14 mouse cellular contexts compared by ENCODE assay signal in genomic region chr14:45140344-45141080, GRCm38 (mm10).
DNase-seq lines count a peak whose midpoint lies in the region; ATAC-seq and TF ChIP-seq lines count a peak whose summit lies in the region.
"Had no signal": no experiment of that assay in that cellular context is flagged by ENCODE, and none has a peak within 500 bp of the region (broad histone marks: within the 10 kb centered on the region; RNA-seq: fewer than 3 reads in every experiment).

No protein-coding gene starts in this region.

- H3K4me2 ChIP-seq in forebrain, embryonic 15.5 days (replicated peaks), result no peak overlapping the region
- H3K4me2 ChIP-seq in forebrain, embryonic 11.5 days (ENCODE audit: low read depth, low read length, severe bottlenecking), result no peak overlapping the region
- H3K4me2 ChIP-seq: hindbrain, embryonic 15.5 days; neural tube, embryonic 15.5 days had no signal

- intact Hi-C loops in left cerebral cortex, postnatal 14 days (cut with DNase I), result no loop called here
- intact Hi-C loops in left cerebral cortex, postnatal 25 days (cut with DNase I), result no loop called here

- WGBS in forebrain, embryonic 15.5 days, result 62% methylated on average over 17 of the region's 17 CpGs
- WGBS in forebrain, embryonic 11.5 days, result 87% methylated on average over 17 of the region's 17 CpGs
- WGBS in heart, embryonic 10.5 days, result 75% methylated on average over 17 of the region's 17 CpGs

- H3K9ac ChIP-seq in forebrain, embryonic 15.5 days (replicated peaks), result no peak overlapping the region
- H3K9ac ChIP-seq in forebrain, embryonic 11.5 days (ENCODE audit: low read length), result no peak overlapping the region
- H3K9ac ChIP-seq: hindbrain, embryonic 15.5 days; neural tube, embryonic 15.5 days had no signal

- H3K27ac ChIP-seq in forebrain, embryonic 15.5 days (replicated peaks), result peak overlapping the region; percentile 12; the same call in 1 of the 2 replicates
- H3K27ac ChIP-seq in forebrain, embryonic 11.5 days (ENCODE audit: low read depth, low read length), result no peak overlapping the region
- H3K27ac ChIP-seq in heart, embryonic 10.5 days, result no peak overlapping the region
- H3K27ac ChIP-seq: hindbrain, embryonic 15.5 days; neural tube, embryonic 15.5 days had no signal

- no peaks in the 10 kb centered on the region for H3K27me3 ChIP-seq in forebrain, embryonic 15.5 days
- H3K27me3 ChIP-seq in forebrain, embryonic 11.5 days (ENCODE audit: control insufficient read depth, insufficient read depth, low read length), result no peaks in the 10 kb centered on the region
- no peaks in the 10 kb centered on the region for H3K27me3 ChIP-seq in heart, embryonic 10.5 days (ENCODE audit: insufficient read depth, poor library complexity, severe bottlenecking)
- H3K27me3 ChIP-seq: hindbrain, embryonic 15.5 days; neural tube, embryonic 15.5 days had no signal

- H3K4me1 ChIP-seq in forebrain, embryonic 15.5 days, result peaks cover 12% of the 10 kb centered on the region
- H3K4me1 ChIP-seq in forebrain, embryonic 11.5 days (replicated peaks; ENCODE audit: control insufficient read depth, insufficient read depth, low read length), result no peaks in the 10 kb centered on the region
- 0 out of 2 replicates have a peak, but pooled peaks cover 3% of the 10 kb centered on the region for H3K4me1 ChIP-seq in heart, embryonic 10.5 days
- H3K4me1 ChIP-seq: hindbrain, embryonic 15.5 days had no signal

- H3K9me3 ChIP-seq in forebrain, embryonic 15.5 days, result no peaks in the 10 kb centered on the region
- no peaks in the 10 kb centered on the region for H3K9me3 ChIP-seq in forebrain, embryonic 11.5 days (ENCODE audit: control insufficient read depth, low read length)
- H3K9me3 ChIP-seq in heart, embryonic 10.5 days, result no peaks in the 10 kb centered on the region
- H3K9me3 ChIP-seq: hindbrain, embryonic 15.5 days; neural tube, embryonic 15.5 days had no signal

- TF ChIP-seq CTCF in brain, embryonic 14.5 days (IDR thresholded peaks at IDR 0.05; ENCODE audit: borderline replicate concordance, extremely low read depth, insufficient read depth, insufficient read length), result no peak

- no peak for DNase-seq in forebrain, embryonic 11.5 days (ENCODE audit: low spot score)
- DNase-seq in left cerebral cortex, postnatal 14 days (ENCODE audit: low spot score in 2 of 2), result peak; percentile 13 to 32
- no peak for DNase-seq in left cerebral cortex, postnatal 25 days (ENCODE audit: low spot score in 2 of 2)
- peak; percentile 23 for DNase-seq in 416B (ENCODE audit: low read depth)
- peak; percentile 76 for DNase-seq in brain, embryonic 14.5 days (ENCODE audit: low read depth)
- no peak for DNase-seq in urinary bladder, postnatal 14 days (ENCODE audit: low spot score)
- DNase-seq in heart, embryonic 10.5 days (ENCODE audit: low spot score), result no peak
- DNase-seq: cerebellum, adult 8-10 months; kidney, adult 9 months; thymus, adult 2 months had no signal

- peaks cover 2% of the 10 kb centered on the region; the same call in 1 of the 2 replicates for H3K36me3 ChIP-seq in forebrain, embryonic 15.5 days
- no peaks in the 10 kb centered on the region for H3K36me3 ChIP-seq in forebrain, embryonic 11.5 days (ENCODE audit: control insufficient read depth, insufficient read depth, low read length)
- H3K36me3 ChIP-seq in heart, embryonic 10.5 days, result no peaks in the 10 kb centered on the region
- H3K36me3 ChIP-seq: hindbrain, embryonic 15.5 days had no signal

- no peak overlapping the region for H3K4me3 ChIP-seq in forebrain, embryonic 15.5 days
- H3K4me3 ChIP-seq in forebrain, embryonic 11.5 days (ENCODE audit: low read depth, low read length), result no peak overlapping the region
- no peak overlapping the region for H3K4me3 ChIP-seq in heart, embryonic 10.5 days
- H3K4me3 ChIP-seq: hindbrain, embryonic 15.5 days; neural tube, embryonic 15.5 days had no signal

- TF ChIP-seq POLR2A in brain, embryonic 14.5 days (IDR thresholded peaks at IDR 0.05; ENCODE audit: borderline replicate concordance, extremely low read depth, insufficient read depth, insufficient read length, poor library complexity, severe bottlenecking), result no peak

- peak; percentile 60; the same call in 1 of the 2 replicates for ATAC-seq in forebrain, embryonic 15.5 days (replicated peaks)
- ATAC-seq in forebrain, embryonic 11.5 days (replicated peaks; ENCODE audit: low FRiP score), result no peak
- ATAC-seq: activated CD4-positive, CD25-positive, alpha-beta regulatory T cell, adult 4 months had no signal

Comparison
In these comparisons a context has a peak if more than half of its experiments do, and no peak if none do; other contexts are left out.
1. DNase-seq: peak in left cerebral cortex, postnatal 14 days (2 of 2), 416B (single experiment) and brain, embryonic 14.5 days (single experiment); none in forebrain, embryonic 11.5 days (single experiment), left cerebral cortex, postnatal 25 days (0 of 2), urinary bladder, postnatal 14 days (single experiment) and heart, embryonic 10.5 days (single experiment).